Mouse (Mus musculus) forebrain, embryonic 14.5 days (tissue): Measurements from ENCODE around the gene Coro7. TPM values are rescaled to one million over a fixed set of nuclear protein-coding genes. Genes with fewer than 3 reads are reported as not detected.

ENCODE experiments used
- ATAC-seq: fragments of 200-750 bp; cut with Nextera tagmentation; 2 replicates; pipeline ENCODE4 v1.8.0; 2017; ENCODE audit warnings: mild to moderate bottlenecking, moderate library complexity
- DNase-seq: peaks from one replicate; pipeline ENCODE4 v3.0.0-alpha.2; 2015; ENCODE audit warnings: low spot score
- H3K27ac ChIP-seq: fragments of 300-500 bp; sonication (generic); 2 replicates; pipeline ENCODE4 v1.5.1; 2014; ENCODE audit warnings: low read depth, mild to moderate bottlenecking, control low read depth, low read length, moderate library complexity
- H3K27me3 ChIP-seq: fragments of 300-500 bp; sonication (generic); replicated peaks from 2 replicates; pipeline ENCODE4 v1.6.1; 2014; ENCODE audit warnings: low read length, control low read depth, mixed read lengths; ENCODE audit not compliant: control insufficient read depth, insufficient read depth
- H3K36me3 ChIP-seq: fragments of 300-500 bp; sonication (generic); 2 replicates; pipeline ENCODE4 v1.6.1; 2014; ENCODE audit warnings: low read length, control low read depth; ENCODE audit not compliant: control insufficient read depth, insufficient read depth
- H3K4me1 ChIP-seq: fragments of 300-500 bp; sonication (generic); 2 replicates; pipeline ENCODE4 v1.6.1; 2014; ENCODE audit warnings: antibody characterized with exemption, low read length, control low read depth; ENCODE audit not compliant: control insufficient read depth, insufficient read depth
- H3K4me2 ChIP-seq: fragments of 300-500 bp; sonication (generic); 2 replicates; pipeline ENCODE4 v1.6.1; 2014; ENCODE audit warnings: mild to moderate bottlenecking, control low read depth, low read length
- H3K4me3 ChIP-seq: fragments of 300-500 bp; sonication (generic); 2 replicates; pipeline ENCODE4 v1.5.1; 2014; ENCODE audit warnings: low read depth, low read length, control low read depth
- H3K9ac ChIP-seq: fragments of 300-500 bp; sonication (generic); 2 replicates; pipeline ENCODE4 v1.6.1; 2014; ENCODE audit warnings: mild to moderate bottlenecking, low read length, control low read depth, moderate library complexity
- H3K9me3 ChIP-seq: fragments of 300-500 bp; sonication (generic); replicated peaks from 2 replicates; pipeline ENCODE4 v1.6.1; 2016; ENCODE audit warnings: low read length, control low read depth, mixed read lengths; ENCODE audit not compliant: control insufficient read depth
- WGBS: fragments of 180-500 bp; shearing (Covaris S2); extraction: QIAGEN DNeasy Blood & Tissue Kit; methylation state at CpG from one replicate; pipeline ENCODE4 v1.1.7; 2014; 5-methylcytosine and 5-hydroxymethylcytosine counted together
- polyA plus RNA-seq: library from polyadenylated mRNA; unstranded; fragments of >200 nt; fragmentation: Nextera tagmentation; extraction: Ambion mirVana; gene quantifications from 2 replicates; pipeline ENCODE4 v1.2.1, GENCODE M21; 2014

Coro7 gene
- polyA plus RNA-seq, 1 experiment from 2014 or later: 9.2 TPM

GRCm38 (mm10) chr16:4670317-4670716, 9.3 kb downstream of the Coro7 start:
- 81% methylated on average over 5 of the region's 5 CpGs for WGBS
- no peaks in the 10 kb centered on the region for H3K27me3 ChIP-seq
- H3K27ac ChIP-seq: no peak overlapping the region
- no peak overlapping the region for H3K4me2 ChIP-seq
- DNase-seq (no peak), ATAC-seq (no peak)
- no peak overlapping the region for H3K4me3 ChIP-seq
- peaks cover 45% of the 10 kb centered on the region for H3K36me3 ChIP-seq
- no peaks in the 10 kb centered on the region for H3K9me3 ChIP-seq
- no peak overlapping the region for H3K9ac ChIP-seq
- no peaks in the 10 kb centered on the region for H3K4me1 ChIP-seq

DNA sequence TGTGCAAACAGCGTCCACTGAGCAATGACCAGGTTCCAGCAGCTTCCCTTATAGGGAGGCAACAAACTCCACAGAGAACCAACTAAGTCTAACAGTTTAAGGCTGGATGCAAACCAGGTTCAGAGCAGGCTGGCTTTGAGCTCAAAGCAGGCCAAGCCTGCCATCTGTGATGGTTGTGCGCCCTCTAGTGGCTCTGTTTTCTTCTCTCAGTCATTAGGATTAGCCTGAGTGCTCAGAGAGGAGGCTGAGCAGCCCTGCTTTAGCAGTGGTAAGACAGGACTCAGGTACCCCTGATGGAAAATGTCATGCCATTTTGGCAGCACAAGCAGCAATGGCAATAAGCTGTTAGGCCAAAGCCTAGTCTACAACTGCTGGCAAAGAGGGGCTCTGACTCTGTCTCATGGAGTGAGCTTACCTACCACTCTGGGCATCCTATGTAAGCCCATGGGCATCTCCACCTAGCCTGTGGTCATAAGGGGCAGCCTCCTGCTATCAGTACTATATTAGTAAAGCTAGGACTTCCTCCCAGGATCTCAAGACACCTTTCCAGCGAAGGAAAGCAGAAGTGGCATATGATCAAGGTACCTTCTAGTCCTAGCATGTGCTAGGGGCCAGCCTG, 12.3 kb downstream of the Coro7 start:
- no peaks in the 10 kb centered on the region for H3K9me3 ChIP-seq
- peaks cover 35% of the 10 kb centered on the region for H3K36me3 ChIP-seq
- H3K4me1 ChIP-seq: no peaks in the 10 kb centered on the region
- no peak overlapping the region for H3K4me3 ChIP-seq
- ATAC-seq (peak; percentile 94), DNase-seq (peak; percentile 96)
- H3K4me2 ChIP-seq: no peak overlapping the region
- no peaks in the 10 kb centered on the region for H3K27me3 ChIP-seq
- no peak overlapping the region for H3K27ac ChIP-seq
- no peak overlapping the region for H3K9ac ChIP-seq
- 35% methylated on average over 3 of the region's 3 CpGs for WGBS

GRCm38 (mm10) chr16:4665726-4666125, 13.9 kb downstream of the Coro7 start:
- H3K9me3 ChIP-seq: no peaks in the 10 kb centered on the region
- ATAC-seq (no peak), DNase-seq (no peak)
- no peak overlapping the region for H3K4me3 ChIP-seq
- no peak overlapping the region for H3K4me2 ChIP-seq
- H3K9ac ChIP-seq: no peak overlapping the region
- H3K4me1 ChIP-seq: no peaks in the 10 kb centered on the region
- no peak overlapping the region for H3K27ac ChIP-seq
- H3K27me3 ChIP-seq: no peaks in the 10 kb centered on the region
- peaks cover 33% of the 10 kb centered on the region for H3K36me3 ChIP-seq
- WGBS: 87% methylated on average over 2 of the region's 2 CpGs

GRCm38 (mm10) chr16:4663806-4664205, 15.8 kb downstream of the Coro7 start:
- peaks cover 29% of the 10 kb centered on the region for H3K36me3 ChIP-seq
- no peak overlapping the region for H3K9ac ChIP-seq
- DNase-seq: no peak
- no peak for ATAC-seq
- no peaks in the 10 kb centered on the region for H3K27me3 ChIP-seq
- 77% methylated on average over 2 of the region's 2 CpGs for WGBS
- H3K4me3 ChIP-seq: no peak overlapping the region
- no peak overlapping the region for H3K27ac ChIP-seq
- no peaks in the 10 kb centered on the region for H3K9me3 ChIP-seq
- H3K4me2 ChIP-seq: no peak overlapping the region
- H3K4me1 ChIP-seq: peaks cover 6% of the 10 kb centered on the region

DNA sequence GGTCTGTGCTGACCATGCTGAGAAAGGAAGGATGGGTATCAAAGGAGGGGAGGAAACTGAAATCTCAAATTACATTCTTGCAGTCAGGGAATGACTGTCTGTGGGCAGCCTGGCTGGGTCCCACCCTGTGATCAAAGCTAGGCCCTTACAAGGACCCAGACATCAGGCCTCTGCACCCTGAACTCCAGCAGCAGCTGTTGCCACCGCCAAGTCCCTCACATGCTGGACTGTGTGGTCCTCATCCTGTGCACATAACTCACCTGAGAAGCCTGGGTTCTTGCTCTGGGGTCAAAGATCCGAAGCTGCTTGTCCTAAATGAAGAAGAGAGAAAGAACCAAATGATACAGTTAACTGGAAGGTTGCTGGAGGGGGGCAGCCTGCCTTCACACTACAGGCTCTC, 18.0 kb downstream of the Coro7 start:
- H3K36me3 ChIP-seq: peaks cover 15% of the 10 kb centered on the region; the same call in 1 of the 2 replicates
- WGBS: 80% methylated on average over 2 of the region's 2 CpGs
- H3K4me3 ChIP-seq: no peak overlapping the region
- H3K4me2 ChIP-seq: no peak overlapping the region
- H3K9ac ChIP-seq: no peak overlapping the region
- no peaks in the 10 kb centered on the region for H3K9me3 ChIP-seq
- no peaks in the 10 kb centered on the region for H3K27me3 ChIP-seq
- H3K4me1 ChIP-seq: peaks cover 9% of the 10 kb centered on the region
- no peak for ATAC-seq
- H3K27ac ChIP-seq: no peak overlapping the region
- no peak for DNase-seq

DNA sequence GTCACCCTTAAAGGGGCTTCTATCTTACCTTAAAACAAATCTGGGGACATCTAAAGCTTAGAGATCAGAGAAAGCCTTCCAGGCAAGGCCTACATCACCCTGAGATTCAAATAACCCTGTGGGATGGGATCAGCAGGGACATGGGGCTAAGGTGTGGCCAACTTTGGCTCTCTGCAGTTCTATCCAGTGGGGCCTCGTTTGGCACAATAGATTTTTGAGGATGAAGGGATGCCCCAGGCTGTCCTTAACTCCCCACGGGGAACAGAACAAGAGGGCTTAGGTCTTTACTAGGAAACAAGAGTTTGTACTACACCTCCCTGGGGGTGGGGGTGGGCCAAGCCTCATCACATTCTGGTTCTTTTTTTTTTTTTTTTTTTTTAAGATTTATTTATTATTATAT, 20.3 kb downstream of the Coro7 start:
- Histone ChIP-seq H3K4me1 (peaks cover 9% of the 10 kb centered on the region), H3K27me3 (no peaks in the 10 kb centered on the region), H3K36me3 (peaks cover 8% of the 10 kb centered on the region), H3K9me3 (no peaks in the 10 kb centered on the region), H3K9ac (peak overlapping the region; percentile 29), H3K4me2 (0 out of 2 replicates have a peak overlapping the region, but pooled peaks have one; percentile 20), H3K4me3 (no peak overlapping the region), H3K27ac (0 out of 2 replicates have a peak overlapping the region, but pooled peaks have one; percentile 24)
- DNase-seq: no peak
- ATAC-seq: peak; percentile 11; the same call in 1 of the 2 replicates
- 4% methylated on average over 2 of the region's 2 CpGs for WGBS

- 5% methylated on average over 11 of the region's 11 CpGs for WGBS
- Histone ChIP-seq H3K4me2 (0 out of 2 replicates have a peak overlapping the region, but pooled peaks have one; percentile 20), H3K36me3 (peaks cover 7% of the 10 kb centered on the region), H3K4me1 (peaks cover 9% of the 10 kb centered on the region), H3K27ac (peak overlapping the region; percentile 24; the same call in 1 of the 2 replicates), H3K27me3 (no peaks in the 10 kb centered on the region), H3K9me3 (no peaks in the 10 kb centered on the region), H3K4me3 (no peak overlapping the region), H3K9ac (peak overlapping the region; percentile 29)
- peak; percentile 71 for DNase-seq
- ATAC-seq: peak; percentile 78
Observed at GRCm38 (mm10) chr16:4658781-4659245, 20.8 kb downstream of the Coro7 start.

DNA sequence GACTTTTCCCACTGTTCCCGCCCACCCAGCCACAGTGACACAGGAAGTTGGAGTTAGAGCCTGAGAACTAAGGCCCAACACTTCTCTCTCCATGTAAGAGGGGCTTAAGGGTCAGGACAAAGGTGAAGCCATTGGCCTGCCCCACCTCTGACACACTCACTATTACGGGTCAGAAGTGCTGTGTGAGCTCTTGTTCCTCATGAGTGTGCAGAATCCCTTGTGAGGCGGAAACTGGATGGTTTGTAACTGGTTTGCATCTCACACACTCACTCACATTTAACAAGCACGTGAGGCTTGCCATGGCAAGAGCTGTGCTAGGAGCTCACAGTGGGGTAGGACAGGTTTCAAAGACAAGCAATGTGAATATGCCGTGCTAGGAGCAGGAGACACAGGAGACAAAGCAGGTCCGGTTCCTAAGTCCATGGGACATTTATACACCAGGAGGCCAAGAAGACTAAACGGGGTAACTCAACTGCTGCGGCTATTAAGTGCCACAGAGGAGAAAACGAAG, 23.0 kb downstream of the Coro7 start:
- H3K27ac ChIP-seq: no peak overlapping the region
- no peak for DNase-seq
- H3K4me2 ChIP-seq: no peak overlapping the region
- no peak for ATAC-seq
- no peaks in the 10 kb centered on the region for H3K9me3 ChIP-seq
- H3K27me3 ChIP-seq: no peaks in the 10 kb centered on the region
- H3K36me3 ChIP-seq: peaks cover 11% of the 10 kb centered on the region
- peaks cover 9% of the 10 kb centered on the region for H3K4me1 ChIP-seq
- 64% methylated on average over 9 of the region's 9 CpGs for WGBS
- H3K9ac ChIP-seq: no peak overlapping the region
- H3K4me3 ChIP-seq: no peak overlapping the region
